Mouse (Mus musculus) adrenal gland, adult 8-10 months (tissue): ENCODE results near the gene Pam. TPM values are rescaled to one million over a fixed set of nuclear protein-coding genes. Genes with fewer than 3 reads are reported as not detected.
A peak's percentile ranks its signal among the peaks of the same experiment; 100 is the strongest.
"Not testable (repeated sequence)": the region's sequence is repeated elsewhere in the genome, so short reads cannot be mapped to it uniquely, and the experiment has no call there.

Source experiments
- DNase-seq: peaks from one replicate; pipeline ENCODE4 v3.0.0; 2022
- total RNA-seq, 4 experiments: library from RNA; stranded (reverse); gene quantifications; 2 replicates each; pipeline ENCODE4 v1.2.4; 2022

Pam gene
- total RNA-seq, 4 experiments from 2014 or later, result 360 to 563 (median 476) TPM

- DNase-seq, result no peak
Measured at GRCm38 (mm10) chr1:97963711-97964110, 131.7 kb downstream of the Pam start.

DNA sequence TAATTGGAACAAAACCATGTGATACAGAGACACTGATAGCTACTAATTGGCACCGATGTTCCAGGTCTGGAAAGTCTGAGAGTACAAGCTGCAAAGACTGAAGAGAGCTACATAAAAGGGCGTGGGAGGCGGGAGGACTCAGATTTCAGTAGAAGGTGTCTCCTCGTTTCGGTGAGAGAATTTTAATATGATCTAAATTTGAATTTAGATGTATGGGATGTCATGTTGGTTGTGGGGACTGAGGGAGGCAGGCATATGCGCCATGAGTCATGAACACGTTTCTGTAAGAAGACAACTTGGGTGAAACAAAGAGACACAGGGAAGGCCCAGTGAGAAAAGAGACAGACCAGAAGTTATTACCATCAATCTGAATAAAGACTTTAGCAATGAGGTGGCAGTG, 133.3 kb downstream of the Pam start:
- no peak for DNase-seq

- DNase-seq, result no peak
Measured at GRCm38 (mm10) chr1:97960681-97961080, 134.8 kb downstream of the Pam start.

DNA sequence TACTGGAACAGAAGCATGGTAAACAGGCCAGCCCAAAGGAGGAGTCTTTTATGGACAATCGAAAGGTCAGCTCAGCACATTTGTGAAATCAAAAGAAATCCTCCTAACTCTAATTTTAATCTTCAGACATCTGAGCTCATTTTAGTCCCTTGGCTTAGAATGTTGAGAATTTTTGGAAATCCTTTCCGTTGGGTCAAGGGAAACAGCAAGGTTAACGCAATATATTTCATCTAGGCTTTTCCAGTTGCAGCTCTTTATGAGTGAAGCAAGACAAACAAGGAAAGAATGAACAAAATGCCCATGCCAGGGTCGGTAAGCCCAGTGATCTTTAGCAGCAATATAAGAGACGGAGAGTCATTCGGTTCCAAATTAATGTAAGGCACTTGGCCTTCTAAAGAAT, 135.3 kb downstream of the Pam start:
- DNase-seq, result no peak

GRCm38 (mm10) chr1:97958759-97959158, 136.7 kb downstream of the Pam start:
- DNase-seq, result no peak

DNA sequence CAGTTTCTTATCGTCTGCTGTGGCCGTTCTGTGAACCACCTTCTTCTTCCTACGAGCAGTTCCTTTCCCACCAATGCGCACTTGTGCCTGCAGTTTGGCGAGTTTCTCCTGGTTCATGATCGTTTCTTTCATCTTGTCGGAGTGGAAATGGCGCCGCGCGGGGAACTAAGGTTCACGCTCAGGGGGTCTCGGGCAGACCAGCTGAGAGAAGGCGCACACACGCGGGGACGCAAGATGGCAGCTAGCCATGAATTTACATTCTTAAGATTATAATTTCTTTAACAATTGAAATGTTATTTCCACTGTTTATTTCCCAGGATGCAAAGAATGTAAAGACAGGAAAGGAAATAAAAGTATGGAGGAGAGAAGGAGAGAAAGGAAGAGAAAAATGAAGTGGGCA, 146.2 kb downstream of the Pam start:
- not testable (repeated sequence) for DNase-seq

GRCm38 (mm10) chr1:97947100-97947499, 148.3 kb downstream of the Pam start:
- DNase-seq, result no peak

GRCm38 (mm10) chr1:97943908-97944608, 151.4 kb downstream of the Pam start:
- DNase-seq, result no peak

- no peak for DNase-seq
Measured at GRCm38 (mm10) chr1:97943402-97943801, 152.0 kb downstream of the Pam start.

- DNase-seq, result no peak
Measured at GRCm38 (mm10) chr1:97942966-97943365, 152.5 kb downstream of the Pam start.

DNA sequence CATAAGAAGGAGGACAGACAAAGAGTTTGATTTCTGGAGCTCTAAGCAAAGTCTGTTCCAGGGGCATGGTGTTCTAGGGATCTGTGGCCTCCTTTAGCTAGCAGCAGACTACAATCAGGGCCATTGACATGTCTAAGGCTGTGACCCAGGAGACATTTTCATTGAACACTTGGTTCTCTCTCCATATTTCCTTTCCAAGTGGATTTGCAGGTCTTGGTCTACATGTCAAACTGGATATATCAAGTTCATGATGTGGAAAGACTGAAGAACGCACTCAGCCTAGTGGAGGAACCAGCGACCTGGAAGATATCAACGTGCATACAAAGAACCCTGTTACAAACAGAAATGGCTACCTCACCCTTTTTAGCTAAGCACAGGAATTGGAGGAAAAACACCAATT, 156.9 kb downstream of the Pam start:
- no peak for DNase-seq

- no peak for DNase-seq
Measured at GRCm38 (mm10) chr1:97938053-97938452, 157.4 kb downstream of the Pam start.

DNA sequence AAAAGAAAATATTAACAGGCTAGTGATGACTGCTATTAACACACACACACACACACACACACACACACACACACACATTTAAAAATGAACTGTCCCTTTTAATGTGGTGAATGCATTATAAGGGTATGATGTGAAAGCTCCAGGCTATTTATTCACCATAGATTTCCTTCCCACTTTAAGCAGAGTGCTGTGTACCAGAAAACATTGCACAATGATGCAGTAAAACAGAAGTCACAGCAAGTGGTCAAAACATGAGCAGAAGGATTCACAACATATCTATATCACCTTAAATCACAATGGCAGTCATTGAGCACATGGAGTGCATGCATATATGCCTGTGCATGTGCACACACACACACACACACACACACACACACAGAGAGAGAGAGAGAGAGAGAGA, 160.5 kb downstream of the Pam start:
- DNase-seq, result no peak

DNA sequence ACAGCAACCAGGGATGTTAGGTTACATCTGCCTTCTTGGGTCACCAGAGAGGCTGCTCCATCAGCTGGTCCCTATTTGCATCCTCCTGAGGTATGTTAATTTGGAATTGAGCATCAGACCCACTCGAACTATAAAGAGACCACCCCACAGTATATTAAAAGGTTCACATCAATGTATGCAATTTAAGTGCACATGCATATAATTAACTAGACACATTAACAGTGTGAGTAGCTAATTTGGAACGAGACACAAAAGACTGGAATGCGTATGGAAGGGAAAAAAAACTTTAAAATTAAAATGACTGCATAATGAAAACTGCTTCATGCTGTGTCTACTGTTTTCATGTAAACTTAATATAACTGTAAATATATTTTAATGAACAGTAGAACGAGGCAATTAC, 164.2 kb downstream of the Pam start:
- no peak for DNase-seq

DNA sequence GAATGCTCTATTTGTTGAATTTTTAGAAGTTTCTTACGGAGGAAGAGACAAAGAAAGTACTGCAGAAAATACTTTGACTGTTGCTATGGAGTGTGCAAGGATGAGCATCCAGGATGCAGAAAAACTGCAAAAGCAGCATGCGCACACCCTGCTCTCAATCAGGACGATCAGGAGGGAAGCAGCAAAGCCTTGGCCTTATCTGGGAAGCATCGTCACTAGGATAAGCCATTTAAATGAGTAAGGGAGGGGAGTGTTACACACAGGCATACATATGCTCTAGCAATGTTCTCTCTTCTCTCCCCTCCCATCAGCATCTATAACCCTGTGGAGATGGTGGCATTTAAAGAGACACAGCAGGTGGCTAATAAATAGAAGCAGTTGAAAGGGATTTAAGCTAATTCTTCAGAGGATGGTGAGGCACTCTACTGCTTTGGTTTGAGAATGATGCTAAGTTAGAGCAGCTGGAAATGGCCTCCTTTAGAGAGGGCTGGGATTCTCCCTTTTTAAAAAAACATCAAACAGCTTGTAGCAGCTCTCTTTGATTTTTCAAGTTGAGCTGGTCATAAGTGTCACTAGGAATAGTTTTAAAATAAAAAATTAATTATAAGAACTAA, 165.9 kb downstream of the Pam start:
- no peak for DNase-seq

DNA sequence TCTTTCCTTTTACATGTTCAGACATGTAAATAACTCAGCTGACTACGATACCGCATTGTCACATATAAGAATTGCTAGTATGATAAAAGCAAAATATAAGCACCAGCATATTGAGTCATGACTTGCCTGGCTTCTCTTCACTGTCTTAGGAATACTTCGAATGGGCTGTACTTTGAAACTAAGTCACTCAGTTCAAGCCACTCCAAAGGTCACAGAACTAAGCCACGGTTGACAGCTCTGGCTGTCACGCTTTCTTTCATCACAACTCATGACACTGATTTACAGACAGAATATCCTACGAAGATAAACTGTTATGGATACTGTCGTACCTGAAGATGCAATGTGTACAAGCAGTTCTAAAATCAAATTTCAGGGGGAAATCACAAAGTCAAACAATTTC, 168.7 kb downstream of the Pam start:
- no peak for DNase-seq

DNA sequence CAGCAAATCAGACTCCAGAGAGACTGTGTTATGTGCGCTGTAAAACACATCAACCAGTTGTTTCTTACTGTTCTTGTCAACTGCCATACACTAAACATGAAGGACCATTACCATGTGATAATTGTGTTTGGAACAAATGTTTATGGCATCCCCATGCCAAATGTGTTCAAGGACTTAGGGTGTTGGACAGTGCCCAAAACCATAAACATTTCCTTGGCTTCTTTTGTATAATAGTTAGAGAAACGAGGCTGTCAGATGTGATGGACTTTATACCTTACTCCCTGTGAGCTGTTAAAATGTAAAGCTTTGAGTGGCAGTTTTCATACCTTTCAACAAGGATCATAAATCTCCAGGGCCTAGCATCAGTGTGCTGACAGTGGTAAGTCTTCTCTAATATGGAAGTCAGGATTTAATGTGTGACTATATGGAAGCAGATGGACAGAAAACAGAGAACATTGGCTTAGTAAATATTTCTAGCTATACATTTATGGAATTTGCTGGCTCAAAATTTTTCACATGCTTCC, 169.4 kb downstream of the Pam start:
- no peak for DNase-seq

GRCm38 (mm10) chr1:97922395-97922794, 173.1 kb downstream of the Pam start:
- no peak for DNase-seq

DNA sequence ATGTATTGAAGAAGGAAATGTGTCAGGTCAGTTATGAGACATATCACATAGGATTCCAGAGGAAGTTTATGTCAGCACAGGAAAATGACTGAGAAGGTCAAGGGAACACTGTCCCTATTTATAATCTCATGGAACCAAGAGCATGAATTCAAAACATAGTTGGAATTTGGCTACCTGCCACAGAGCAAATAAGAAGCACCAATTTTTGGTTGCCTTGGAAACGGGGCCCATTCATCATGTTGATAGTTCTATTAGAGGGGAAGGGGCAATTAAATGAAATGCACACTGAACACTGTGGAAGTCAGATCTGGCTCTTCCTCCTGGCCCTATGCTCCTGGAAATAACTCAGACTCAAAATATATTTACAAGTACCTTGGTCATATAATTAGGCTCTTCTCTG, 173.6 kb downstream of the Pam start:
- no peak for DNase-seq

- DNase-seq, result no peak
Measured at GRCm38 (mm10) chr1:97918495-97918894, 177.0 kb downstream of the Pam start.

GRCm38 (mm10) chr1:97916971-97917234, 178.5 kb downstream of the Pam start:
- no peak for DNase-seq

DNA sequence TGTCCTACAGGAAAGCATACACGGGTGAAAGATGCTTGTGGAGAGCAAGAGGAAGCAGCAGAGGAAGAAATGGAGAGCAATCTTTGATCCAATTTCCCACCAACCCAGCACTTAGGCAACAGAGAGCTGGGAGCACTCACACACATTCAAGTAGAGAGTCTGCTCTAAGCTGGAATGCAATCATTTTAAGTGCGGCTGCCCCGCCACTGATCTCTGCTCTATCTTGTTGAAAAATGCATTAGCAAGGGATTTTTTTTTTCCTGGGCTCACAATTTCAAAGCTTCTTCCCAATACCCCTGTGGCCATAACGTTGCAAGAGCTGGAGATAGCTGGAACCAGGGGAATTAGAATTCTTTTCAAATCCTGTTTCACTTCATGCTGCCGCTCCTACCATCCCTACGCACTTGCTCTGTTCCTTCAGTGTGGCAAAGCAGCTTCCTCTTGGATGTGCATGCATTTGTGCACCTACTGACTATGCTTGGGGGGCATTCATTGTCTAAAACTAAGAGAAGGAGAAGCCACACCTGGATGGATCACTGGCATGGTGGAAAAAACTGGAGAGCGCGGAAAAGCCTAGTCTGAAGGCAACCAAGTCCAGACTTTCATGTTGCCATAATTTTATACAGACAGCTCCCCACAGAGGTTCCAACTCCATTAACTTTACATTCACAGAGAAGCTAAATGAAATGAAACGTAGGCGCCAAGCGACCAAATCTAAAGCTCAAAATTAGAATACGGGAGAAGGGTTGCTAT, 179.1 kb downstream of the Pam start:
- no peak for DNase-seq

GRCm38 (mm10) chr1:97915726-97916125, 179.7 kb downstream of the Pam start:
- DNase-seq, result no peak

DNA sequence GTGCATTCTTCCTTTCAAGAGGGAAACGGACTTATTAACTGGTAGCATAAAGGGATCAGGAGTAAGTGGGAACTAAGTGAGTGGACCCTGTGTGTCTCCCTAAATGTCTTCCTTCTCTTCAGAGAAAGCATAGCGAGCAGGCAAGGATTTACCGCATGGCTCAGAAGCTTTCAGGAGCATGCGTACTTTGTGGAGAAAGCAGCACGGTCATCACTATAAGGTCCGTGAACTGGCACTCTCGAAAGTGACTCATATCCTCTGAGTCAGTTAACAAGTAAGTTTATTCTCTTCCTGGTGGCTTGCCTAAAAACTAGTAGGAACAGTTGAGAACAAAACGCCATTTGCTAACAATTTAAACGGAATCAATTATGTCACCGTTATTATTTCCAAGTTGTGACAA, 184.6 kb downstream of the Pam start:
- peak; percentile 56 for DNase-seq
